Mouse (Mus musculus) cerebellum, adult 2 months (tissue): ENCODE results near the gene Zfp692.

ENCODE experiments used
- CTCF ChIP-seq: fragments of 200-500 bp; IDR thresholded peaks from 2 replicates; pipeline ENCODE4 v1.5.1; 2011; ENCODE audit warnings: low read depth, mild to moderate bottlenecking, control low read depth, low read length, moderate library complexity, borderline replicate concordance; ENCODE audit not compliant: insufficient read depth
- POLR2A ChIP-seq: fragments of 200-500 bp; IDR thresholded peaks from 2 replicates; pipeline ENCODE4 v1.6.1; 2011; ENCODE audit warnings: low read length, control low read depth, borderline replicate concordance; ENCODE audit not compliant: insufficient read depth

- TF ChIP-seq CTCF, result no peak
- no peak for TF ChIP-seq POLR2A
These were observed 51.1 kb downstream of the Zfp692 start for GRCm38 (mm10) chr11:58357844-58358534.
